Mouse (Mus musculus): ENCODE measurements at regions not wholly inside any gene's neighbourhood (a gene's known extent, or its start where the extent isn't known, plus 50 kb on each side); places are given as distances from the start of the nearest gene placed in this dataset.

DNA sequence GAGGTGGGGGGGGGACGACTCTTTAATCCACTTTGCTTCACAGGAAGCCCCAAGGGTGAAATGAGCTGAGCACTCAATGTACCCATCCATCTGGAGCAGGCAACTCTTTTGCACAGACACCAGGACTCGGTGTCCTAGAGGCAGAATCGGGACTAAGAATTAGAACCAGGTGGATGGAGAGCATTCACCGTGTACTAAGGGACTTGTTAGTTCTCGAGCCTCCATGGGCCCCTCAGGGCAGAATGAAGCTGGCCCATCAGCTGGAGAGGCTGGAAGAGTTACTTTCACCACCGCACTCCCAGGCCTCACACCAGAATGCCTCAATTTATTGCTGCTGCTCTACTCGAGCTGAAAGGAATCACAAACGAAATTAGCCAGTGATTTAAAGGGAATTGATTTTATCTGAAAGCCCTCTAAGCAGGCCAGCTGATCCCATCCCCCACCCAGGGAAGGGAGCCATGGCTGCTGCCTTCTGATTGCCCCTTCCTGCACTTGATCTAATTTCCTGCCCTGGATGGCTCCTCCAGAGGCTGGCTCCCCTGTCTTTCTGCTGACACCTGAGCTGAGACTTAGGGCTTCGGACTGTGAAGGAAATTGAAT is 66.2 kb upstream of the Otos start:
- DNase-seq (ENCODE audit: low read depth, low spot score) = no peak
- Histone ChIP-seq H3K4me3 (ENCODE audit: control insufficient read depth in 1 of 2, insufficient read depth in 1 of 2, low read depth in 2 of 2, low read length in 2 of 2) (no peak overlapping the region), H3K36me3 (ENCODE audit: control insufficient read depth in 1 of 2, insufficient read depth in 2 of 2, low read length in 2 of 2) (no peaks in the 10 kb centered on the region), H3K4me1 (ENCODE audit: control insufficient read depth in 1 of 2, insufficient read depth in 2 of 2, low read length in 2 of 2) (peaks cover 0 to 3% of the 10 kb centered on the region in 2 experiments; a peak in 2 of 4 replicates), H3K79me2 (ENCODE audit: control insufficient read depth, insufficient read depth, low read length, poor library complexity) (no peaks in the 10 kb centered on the region), H3K9ac (ENCODE audit: control insufficient read depth, low read depth, low read length, poor library complexity, severe bottlenecking) (no peak overlapping the region), H3K27me3 (ENCODE audit: control insufficient read depth in 1 of 2, insufficient read depth in 2 of 2, low read length in 2 of 2) (no peaks in the 10 kb centered on the region; a peak in 1 of 4 replicates), H3K27ac (ENCODE audit: control insufficient read depth, low read depth, low read length) (no peak overlapping the region), H3K9me3 (replicated peaks; ENCODE audit: insufficient read depth, low read length) (no peaks in the 10 kb centered on the region)
- TF ChIP-seq HCFC1 (IDR thresholded peaks at IDR 0.05; ENCODE audit: low read depth, low read length) (no peak), JUND (IDR thresholded peaks at IDR 0.05; ENCODE audit: low read depth, low read length) (no peak), RCOR1 (IDR thresholded peaks at IDR 0.05; ENCODE audit: low read depth, low read length) (no peak), MXI1 (IDR thresholded peaks at IDR 0.05; ENCODE audit: low read depth, low read length) (no peak), POLR2A (IDR thresholded peaks at IDR 0.05; ENCODE audit: control insufficient read depth in 1 of 2, insufficient read depth in 1 of 2, low read depth in 1 of 2, low read length in 2 of 2, poor library complexity in 1 of 2) (no peak), E2F4 (IDR thresholded peaks at IDR 0.05; ENCODE audit: borderline replicate concordance, low read depth, low read length) (no peak), BHLHE40 (IDR thresholded peaks at IDR 0.05; ENCODE audit: borderline replicate concordance, low read depth, low read length) (no peak), RAD21 (IDR thresholded peaks at IDR 0.05; ENCODE audit: low read depth, low read length) (no peak), CHD1 (IDR thresholded peaks at IDR 0.05; ENCODE audit: low read depth, low read length) (no peak), SMC3 (IDR thresholded peaks at IDR 0.05; ENCODE audit: low read depth, low read length) (no peak), POLR2AphosphoS2 (IDR thresholded peaks at IDR 0.05; ENCODE audit: low read length) (no peak), CTCF (IDR thresholded peaks at IDR 0.05 in 2 of 3, conservative IDR thresholded peaks at IDR 0.05 in 1 of 3; ENCODE audit: control insufficient read depth in 1 of 3, insufficient read depth in 1 of 3, low read depth in 2 of 3, low read length in 3 of 3, poor library complexity in 1 of 3, severe bottlenecking in 1 of 3) (no peak)

DNA sequence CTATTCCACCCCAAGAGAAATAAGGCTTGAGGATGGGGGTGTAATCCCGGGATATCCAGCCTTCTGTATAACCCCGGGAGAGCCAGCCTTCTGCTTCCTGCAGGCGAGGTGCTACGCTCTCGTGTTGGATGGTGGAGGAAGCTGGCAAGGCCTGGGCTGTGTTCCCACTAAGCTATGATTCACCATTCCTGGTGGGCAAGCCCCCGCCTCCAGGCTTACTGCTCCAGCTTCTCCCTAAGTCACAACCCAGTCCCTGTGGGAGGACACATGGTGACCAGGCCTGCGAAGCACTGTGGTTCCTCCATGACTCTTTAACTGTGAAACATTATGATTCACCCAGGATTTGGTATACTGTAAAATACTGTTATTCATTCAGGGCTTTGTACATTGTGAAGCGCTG is 63.7 kb upstream of the Otos start:
- Histone ChIP-seq H3K27me3 (ENCODE audit: control insufficient read depth in 1 of 2, insufficient read depth in 2 of 2, low read length in 2 of 2) (no peaks in the 10 kb centered on the region; a peak in 1 of 4 replicates), H3K9me3 (replicated peaks; ENCODE audit: insufficient read depth, low read length) (no peaks in the 10 kb centered on the region)
- TF ChIP-seq ZKSCAN1 (IDR thresholded peaks at IDR 0.05; ENCODE audit: low read depth, low read length) (no peak), USF1 (IDR thresholded peaks at IDR 0.05; ENCODE audit: low read depth, low read length) (no peak), ELF1 (IDR thresholded peaks at IDR 0.05; ENCODE audit: low read depth, low read length) (no peak), E2F4 (IDR thresholded peaks at IDR 0.05; ENCODE audit: borderline replicate concordance, low read depth, low read length) (no peak)

More for the DNA sequence above, 63.7 kb upstream of the Otos start:
- H3K9ac ChIP-seq (ENCODE audit: control insufficient read depth, low read depth, low read length, poor library complexity, severe bottlenecking) = no peak overlapping the region
- no peaks in the 10 kb centered on the region for H3K4me1 ChIP-seq (ENCODE audit: control insufficient read depth in 1 of 2, insufficient read depth in 2 of 2, low read length in 2 of 2)
- no peaks in the 10 kb centered on the region for H3K79me2 ChIP-seq (ENCODE audit: control insufficient read depth, insufficient read depth, low read length, poor library complexity)
- no peaks in the 10 kb centered on the region for H3K36me3 ChIP-seq (ENCODE audit: control insufficient read depth in 1 of 2, insufficient read depth in 2 of 2, low read length in 2 of 2)
- DNase-seq (ENCODE audit: low read depth, low spot score) = no peak
- H3K27ac ChIP-seq (ENCODE audit: control insufficient read depth, low read depth, low read length) = no peak overlapping the region
- no peak overlapping the region for H3K4me3 ChIP-seq (ENCODE audit: control insufficient read depth in 1 of 2, insufficient read depth in 1 of 2, low read depth in 2 of 2, low read length in 2 of 2)
